Mouse (Mus musculus) brain, embryonic 14.5 days (tissue): ENCODE results near the gene D1Pas1.

Experiments used
- CTCF ChIP-seq: fragments of 200-500 bp; IDR thresholded peaks from 2 replicates; pipeline ENCODE4 v1.5.1; 2012; ENCODE audit warnings: inconsistent platforms, mild to moderate bottlenecking, moderate library complexity, borderline replicate concordance; ENCODE audit not compliant: insufficient read depth, insufficient read length; ENCODE audit errors: extremely low read depth
- POLR2A ChIP-seq: fragments of 200-500 bp; IDR thresholded peaks from 2 replicates; pipeline ENCODE4 v1.6.1; 2012; ENCODE audit warnings: mild to moderate bottlenecking, inconsistent platforms, borderline replicate concordance; ENCODE audit not compliant: poor library complexity, insufficient read depth, insufficient read length, severe bottlenecking; ENCODE audit errors: extremely low read depth

GRCm38 (mm10) chr1:186977801-186978200 is 10.6 kb downstream of the D1Pas1 start:
- TF ChIP-seq CTCF (no peak), POLR2A (no peak)
